8 mouse cellular contexts compared by ENCODE assay signal in the genomic region with DNA sequence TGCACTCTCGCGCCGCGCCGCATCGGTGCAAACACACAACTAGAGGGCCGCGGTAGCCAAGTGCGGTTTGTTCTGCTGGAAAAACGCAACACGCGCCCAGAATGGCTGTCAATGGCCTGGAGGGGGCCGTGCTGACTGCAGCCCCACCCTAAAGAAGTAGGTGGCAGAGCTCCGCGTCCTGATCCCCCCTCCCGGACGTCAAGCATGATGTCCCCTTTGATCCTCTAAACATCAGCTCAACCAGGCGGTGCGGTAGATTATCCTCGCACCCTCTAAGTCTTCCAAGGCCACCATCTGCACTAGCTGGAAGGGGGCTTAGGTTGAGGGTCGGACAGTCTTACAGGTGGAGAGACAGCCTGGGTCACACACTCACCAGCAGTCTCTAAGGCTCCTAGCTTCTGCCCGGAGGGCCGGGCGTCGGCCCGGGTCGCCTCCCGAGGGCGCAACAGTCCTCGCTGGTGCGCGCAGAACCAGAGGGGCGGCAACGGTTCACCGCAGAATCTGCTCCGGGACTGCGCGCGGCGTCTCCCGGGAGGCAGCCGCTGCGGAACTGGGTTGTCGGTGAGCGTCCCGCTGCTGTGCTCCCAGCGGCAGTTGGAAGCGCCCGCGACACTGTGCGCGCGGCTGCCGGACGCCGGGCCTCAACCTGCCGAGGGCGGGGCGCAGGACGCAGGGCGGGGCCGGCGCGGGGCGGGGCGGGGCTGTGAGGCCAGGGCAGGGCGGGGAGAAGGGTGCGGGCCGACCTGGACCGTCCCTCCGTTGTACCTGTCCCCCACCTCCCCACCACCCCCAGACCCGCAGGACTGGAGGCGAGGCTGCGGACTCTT. TPM values are rescaled to one million over a fixed set of nuclear protein-coding genes. Genes with fewer than 3 reads are reported as not detected.
DNase-seq lines count a peak whose midpoint lies in the region; ATAC-seq lines count a peak whose summit lies in the region.

A gene (minus strand): TSS at position 648 of the 827 bp plus-strand sequence.

- ATAC-seq in CD4-positive, CD25-positive, alpha-beta regulatory T cell, adult 4 months: peak; percentile 65
- ATAC-seq in heart, embryonic 14.5 days (ENCODE audit: insufficient number of reproducible peaks, insufficient read depth, low FRiP score, low read depth): peak; percentile 87
- peak; percentile 83 for ATAC-seq in liver, embryonic 16.5 days (ENCODE audit: low read depth)
- peak; percentile 87 for ATAC-seq in neural tube, embryonic 12.5 days (ENCODE audit: low FRiP score, low read depth)
- ATAC-seq in stomach, embryonic 16.5 days (ENCODE audit: insufficient read depth, low FRiP score): peak; percentile 92

- H3K27me3 ChIP-seq in forebrain, embryonic 10.5 days (ENCODE audit: poor library complexity, severe bottlenecking): peaks cover 68% of the 10 kb centered on the region
- H3K27me3 ChIP-seq in heart, embryonic 14.5 days (ENCODE audit: control insufficient read depth, insufficient read depth, low read length): no peaks in the 10 kb centered on the region
- peaks cover 4% of the 10 kb centered on the region; the same call in 1 of the 2 replicates for H3K27me3 ChIP-seq in liver, embryonic 16.5 days (ENCODE audit: control insufficient read depth, insufficient read depth, low read depth, low read length)
- peaks cover 5% of the 10 kb centered on the region for H3K27me3 ChIP-seq in neural tube, embryonic 12.5 days (replicated peaks)
- no peaks in the 10 kb centered on the region for H3K27me3 ChIP-seq in stomach, embryonic 16.5 days (ENCODE audit: control insufficient read depth, insufficient read depth, low read length)

- H3K4me3 ChIP-seq in brown adipose tissue, adult 24 weeks (ENCODE audit: insufficient read depth, low read depth, low read length): peak within 1 kb of the TSS; percentile 93
- H3K4me3 ChIP-seq in forebrain, embryonic 10.5 days: peak within 1 kb of the TSS; percentile 70
- peak within 1 kb of the TSS; percentile 68 to 82 for H3K4me3 ChIP-seq in heart, embryonic 14.5 days (ENCODE audit: control insufficient read depth in 1 of 2, insufficient read depth in 1 of 2, low read depth in 1 of 2, low read length in 2 of 2)
- H3K4me3 ChIP-seq in liver, embryonic 16.5 days (ENCODE audit: low read depth, low read length): peak within 1 kb of the TSS; percentile 91
- peak within 1 kb of the TSS; percentile 69 for H3K4me3 ChIP-seq in neural tube, embryonic 12.5 days
- H3K4me3 ChIP-seq in stomach, embryonic 16.5 days (replicated peaks; ENCODE audit: low read length): peak within 1 kb of the TSS; percentile 84

- H3K9me3 ChIP-seq in forebrain, embryonic 10.5 days: no peaks in the 10 kb centered on the region
- H3K9me3 ChIP-seq in heart, embryonic 14.5 days (ENCODE audit: control insufficient read depth, low read length): no peaks in the 10 kb centered on the region
- H3K9me3 ChIP-seq in liver, embryonic 16.5 days (replicated peaks; ENCODE audit: control insufficient read depth, low read length): no peaks in the 10 kb centered on the region
- H3K9me3 ChIP-seq in neural tube, embryonic 12.5 days: no peaks in the 10 kb centered on the region
- no peaks in the 10 kb centered on the region for H3K9me3 ChIP-seq in stomach, embryonic 16.5 days (replicated peaks; ENCODE audit: control insufficient read depth, low read length)

- H3K4me2 ChIP-seq in heart, embryonic 14.5 days (ENCODE audit: low read length): peak within 1 kb of the TSS; percentile 100
- peak within 1 kb of the TSS; percentile 100 for H3K4me2 ChIP-seq in liver, embryonic 16.5 days (ENCODE audit: low read depth, low read length)
- H3K4me2 ChIP-seq in neural tube, embryonic 12.5 days (replicated peaks): peak within 1 kb of the TSS; percentile 93
- peak within 1 kb of the TSS; percentile 99 for H3K4me2 ChIP-seq in stomach, embryonic 16.5 days (ENCODE audit: low read depth, low read length)

- WGBS in forebrain, embryonic 10.5 days: under 1% methylated on average over 71 of the region's 74 CpGs
- WGBS in heart, embryonic 14.5 days: under 1% methylated on average over 66 of the region's 74 CpGs
- WGBS in liver, embryonic 16.5 days (ENCODE audit: insufficient replicate concordance): under 1% methylated on average over 71 of the region's 74 CpGs
- WGBS in neural tube, embryonic 12.5 days: under 1% methylated on average over 72 of the region's 74 CpGs
- under 1% methylated on average over 63 of the region's 74 CpGs for WGBS in stomach, embryonic 16.5 days

- peak within 1 kb of the TSS; percentile 90 for H3K27ac ChIP-seq in brown adipose tissue, adult 24 weeks (replicated peaks; ENCODE audit: low read depth, low read length)
- H3K27ac ChIP-seq in forebrain, embryonic 10.5 days: peak within 1 kb of the TSS; percentile 86
- peak within 1 kb of the TSS; percentile 90 to 96 for H3K27ac ChIP-seq in heart, embryonic 14.5 days (replicated peaks in 1 of 2; ENCODE audit: control insufficient read depth in 1 of 2, insufficient read depth in 1 of 2, low read depth in 2 of 2, low read length in 2 of 2)
- H3K27ac ChIP-seq in liver, embryonic 16.5 days (ENCODE audit: low read length): peak within 1 kb of the TSS; percentile 95
- peak within 1 kb of the TSS; percentile 84 for H3K27ac ChIP-seq in neural tube, embryonic 12.5 days
- H3K27ac ChIP-seq in stomach, embryonic 16.5 days (ENCODE audit: low read length): peak within 1 kb of the TSS; percentile 90

- peak within 1 kb of the TSS; percentile 96 for H3K9ac ChIP-seq in heart, embryonic 14.5 days (ENCODE audit: low read length)
- H3K9ac ChIP-seq in liver, embryonic 16.5 days (ENCODE audit: low read depth, low read length): peak within 1 kb of the TSS; percentile 92
- peak within 1 kb of the TSS; percentile 83 for H3K9ac ChIP-seq in neural tube, embryonic 12.5 days
- H3K9ac ChIP-seq in stomach, embryonic 16.5 days (ENCODE audit: low read length): peak within 1 kb of the TSS; percentile 84

- H3K4me1 ChIP-seq in brown adipose tissue, adult 24 weeks (ENCODE audit: control insufficient read depth, insufficient read depth, insufficient read length, low read length): peaks cover 11% of the 10 kb centered on the region
- H3K4me1 ChIP-seq in forebrain, embryonic 10.5 days: peaks cover 39% of the 10 kb centered on the region
- H3K4me1 ChIP-seq in heart, embryonic 14.5 days (ENCODE audit: control insufficient read depth in 2 of 2, insufficient read depth in 2 of 2, low read length in 2 of 2): peaks cover 16 to 37% of the 10 kb centered on the region in 2 experiments
- peaks cover 33% of the 10 kb centered on the region for H3K4me1 ChIP-seq in liver, embryonic 16.5 days (ENCODE audit: control insufficient read depth, low read depth, low read length)
- peaks cover 11% of the 10 kb centered on the region for H3K4me1 ChIP-seq in neural tube, embryonic 12.5 days
- peaks cover 18% of the 10 kb centered on the region for H3K4me1 ChIP-seq in stomach, embryonic 16.5 days (ENCODE audit: control insufficient read depth, insufficient read depth, low read length)

- peak; percentile 70 for DNase-seq in forebrain, embryonic 10.5 days (ENCODE audit: extremely low spot score, low spot score)
- DNase-seq in kidney, postnatal 10 days: peak; percentile 90

- no peaks in the 10 kb centered on the region for H3K36me3 ChIP-seq in forebrain, embryonic 10.5 days (replicated peaks)
- peaks cover 12% of the 10 kb centered on the region; the same call in 1 of the 2 replicates for H3K36me3 ChIP-seq in heart, embryonic 14.5 days (ENCODE audit: control insufficient read depth, insufficient read depth, low read length)
- H3K36me3 ChIP-seq in liver, embryonic 16.5 days (ENCODE audit: control insufficient read depth, insufficient read depth): peaks cover 3% of the 10 kb centered on the region
- no peaks in the 10 kb centered on the region for H3K36me3 ChIP-seq in neural tube, embryonic 12.5 days
- no peaks in the 10 kb centered on the region for H3K36me3 ChIP-seq in stomach, embryonic 16.5 days (ENCODE audit: control insufficient read depth, insufficient read depth, low read length)

RNA-seq across cellular contexts. Expression of the gene that starts here (rescaled TPM):
- 10 to 100 TPM; 32.2 to 35.2 TPM for polyA plus RNA-seq in CD4-positive, CD25-positive, alpha-beta regulatory T cell, adult 4 months (2017; shearing (Covaris generic))
- 4.9 and 5.5 TPM in 2 replicates for polyA plus RNA-seq in brown adipose tissue, adult 24 weeks (2012; ENCODE audit: insufficient read depth, insufficient read length, missing spikeins)
- polyA plus RNA-seq in forebrain, embryonic 10.5 days (2016; fragmentation: Nextera tagmentation; extraction: Ambion mirVana): 8.6 and 9.7 TPM in 2 replicates
- polyA plus RNA-seq in heart, embryonic 14.5 days (2014; fragmentation: Nextera tagmentation; extraction: Ambion mirVana): 64.5 and 69.4 TPM in 2 replicates
- 55.8 and 61.0 TPM in 2 replicates for polyA plus RNA-seq in liver, embryonic 16.5 days (2015; fragmentation: Nextera tagmentation; extraction: Ambion mirVana)
- 34.5 and 39.2 TPM in 2 replicates for polyA plus RNA-seq in neural tube, embryonic 12.5 days (2016; fragmentation: Nextera tagmentation; extraction: Ambion mirVana)
- 62.5 and 71.4 TPM in 2 replicates for polyA plus RNA-seq in stomach, embryonic 16.5 days (2015; fragmentation: Nextera tagmentation; extraction: Ambion mirVana)

Comparison
In these comparisons a context has a peak if more than half of its experiments do, and no peak if none do; other contexts are left out.
1. Peak in every context shown above with its lines: DNase-seq, ATAC-seq, H3K4me3 ChIP-seq and H3K27ac ChIP-seq.